Mouse (Mus musculus): ENCODE data around the gene Tti1.

DNA sequence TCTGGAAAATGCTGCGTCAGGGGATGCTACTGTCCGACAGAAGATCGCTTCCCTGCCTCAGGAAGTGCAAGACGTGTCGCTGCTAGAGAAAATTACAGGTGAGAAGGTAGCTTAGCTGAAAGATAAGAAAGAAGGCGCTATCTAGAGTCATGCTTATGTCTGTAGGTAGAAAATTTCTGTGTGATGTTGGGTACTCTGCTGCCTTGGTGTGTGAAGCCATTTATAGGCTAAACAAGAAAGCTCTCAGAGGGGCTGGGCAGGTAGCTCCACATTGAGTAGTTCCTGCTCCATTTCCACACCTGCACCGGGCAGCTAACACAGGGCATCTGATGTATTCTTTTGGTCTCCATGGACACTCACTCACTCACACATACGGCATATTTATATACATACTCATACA, 21.9 kb upstream of the Tti1 start:
- TF ChIP-seq POLR2A (IDR thresholded peaks at IDR 0.05; ENCODE audit: low read depth, low read length) (no peak), CTCF (IDR thresholded peaks at IDR 0.05; ENCODE audit: borderline replicate concordance, insufficient read depth, low read length) (no peak)

Measured in embryonic fibroblast, embryonic 13.5 days (primary cell).